Mouse (Mus musculus): ENCODE measurements around the gene Zfhx3. TPM values are rescaled to one million over a fixed set of nuclear protein-coding genes. Genes with fewer than 3 reads are reported as not detected.

Zfhx3 gene
- polyA plus RNA-seq, 1 experiment from 2014 or later: 14.4 TPM

GRCm38 (mm10) chr8:108842307-108842706, 899.9 kb downstream of the Zfhx3 start:
- 94% methylated on average over 5 of the region's 5 CpGs for WGBS
- no peak overlapping the region for H3K4me3 ChIP-seq
- no peak for DNase-seq (ENCODE audit: low spot score)

GRCm38 (mm10) chr8:108846174-108846573, 903.7 kb downstream of the Zfhx3 start:
- peaks cover 62% of the 10 kb centered on the region for H3K36me3 ChIP-seq
- H3K4me1 ChIP-seq: peaks cover 10% of the 10 kb centered on the region
- 66% methylated on average over 6 of the region's 6 CpGs for WGBS
- no peak for DNase-seq (ENCODE audit: low spot score)
- no peak overlapping the region for H3K27ac ChIP-seq (replicated peaks)
- no peak overlapping the region for H3K4me3 ChIP-seq
- no peaks in the 10 kb centered on the region for H3K9me3 ChIP-seq (replicated peaks)
- no peaks in the 10 kb centered on the region for H3K27me3 ChIP-seq (ENCODE audit: low read depth, poor library complexity, severe bottlenecking)

More at GRCm38 (mm10) chr8:108842307-108842706, 899.9 kb downstream of the Zfhx3 start:
- Histone ChIP-seq H3K4me1 (peaks cover 34% of the 10 kb centered on the region), H3K27ac (replicated peaks) (no peak overlapping the region), H3K36me3 (peaks cover 40% of the 10 kb centered on the region), H3K9me3 (replicated peaks) (no peaks in the 10 kb centered on the region), H3K27me3 (ENCODE audit: low read depth, poor library complexity, severe bottlenecking) (no peaks in the 10 kb centered on the region)

GRCm38 (mm10) chr8:108846827-108847226, 904.4 kb downstream of the Zfhx3 start:
- 84% methylated on average over 11 of the region's 11 CpGs for WGBS
- Histone ChIP-seq H3K36me3 (peaks cover 65% of the 10 kb centered on the region), H3K27ac (replicated peaks) (no peak overlapping the region), H3K27me3 (ENCODE audit: low read depth, poor library complexity, severe bottlenecking) (no peaks in the 10 kb centered on the region), H3K9me3 (replicated peaks) (no peaks in the 10 kb centered on the region), H3K4me3 (no peak overlapping the region), H3K4me1 (peaks cover 11% of the 10 kb centered on the region)
- no peak for DNase-seq (ENCODE audit: low spot score)

GRCm38 (mm10) chr8:108847356-108847755, 904.9 kb downstream of the Zfhx3 start:
- H3K4me3 ChIP-seq: no peak overlapping the region
- H3K36me3 ChIP-seq: peaks cover 65% of the 10 kb centered on the region
- no peak overlapping the region for H3K27ac ChIP-seq (replicated peaks)
- H3K27me3 ChIP-seq (ENCODE audit: low read depth, poor library complexity, severe bottlenecking): no peaks in the 10 kb centered on the region
- WGBS: 89% methylated on average over 2 of the region's 2 CpGs
- H3K4me1 ChIP-seq: peaks cover 16% of the 10 kb centered on the region
- H3K9me3 ChIP-seq (replicated peaks): no peaks in the 10 kb centered on the region
- no peak for DNase-seq (ENCODE audit: low spot score)

GRCm38 (mm10) chr8:108848484-108848883, 906.0 kb downstream of the Zfhx3 start:
- no peak for DNase-seq (ENCODE audit: low spot score)
- Histone ChIP-seq H3K27me3 (ENCODE audit: low read depth, poor library complexity, severe bottlenecking) (no peaks in the 10 kb centered on the region), H3K4me3 (no peak overlapping the region), H3K27ac (replicated peaks) (no peak overlapping the region), H3K9me3 (replicated peaks) (no peaks in the 10 kb centered on the region), H3K4me1 (peaks cover 27% of the 10 kb centered on the region), H3K36me3 (peaks cover 60% of the 10 kb centered on the region)
- WGBS: 90% methylated on average over 3 of the region's 3 CpGs

GRCm38 (mm10) chr8:108853028-108853427, 910.6 kb downstream of the Zfhx3 start:
- DNase-seq (ENCODE audit: low spot score): no peak
- Histone ChIP-seq H3K4me1 (peaks cover 42% of the 10 kb centered on the region), H3K9me3 (replicated peaks) (no peaks in the 10 kb centered on the region), H3K27me3 (ENCODE audit: low read depth, poor library complexity, severe bottlenecking) (no peaks in the 10 kb centered on the region), H3K27ac (replicated peaks) (no peak overlapping the region), H3K36me3 (peaks cover 40% of the 10 kb centered on the region), H3K4me3 (no peak overlapping the region)
- 93% methylated on average over 10 of the region's 10 CpGs for WGBS

GRCm38 (mm10) chr8:108854444-108855102, 912.1 kb downstream of the Zfhx3 start:
- Histone ChIP-seq H3K4me3 (no peak overlapping the region), H3K27ac (replicated peaks) (peak overlapping the region; percentile 79)
- WGBS: 57% methylated on average over 12 of the region's 12 CpGs

GRCm38 (mm10) chr8:108859001-108859400, 916.6 kb downstream of the Zfhx3 start:
- H3K4me1 ChIP-seq: peaks cover 46% of the 10 kb centered on the region
- no peak for DNase-seq (ENCODE audit: low spot score)
- peaks cover 65% of the 10 kb centered on the region for H3K36me3 ChIP-seq
- 59% methylated on average over 8 of the region's 8 CpGs for WGBS
- H3K9me3 ChIP-seq (replicated peaks): no peaks in the 10 kb centered on the region
- no peaks in the 10 kb centered on the region for H3K27me3 ChIP-seq (ENCODE audit: low read depth, poor library complexity, severe bottlenecking)
- H3K4me3 ChIP-seq: no peak overlapping the region
- no peak overlapping the region; the same call in 1 of the 2 replicates for H3K27ac ChIP-seq (replicated peaks)

More at GRCm38 (mm10) chr8:108854444-108855102, 912.1 kb downstream of the Zfhx3 start:
- Histone ChIP-seq H3K27me3 (ENCODE audit: low read depth, poor library complexity, severe bottlenecking) (no peaks in the 10 kb centered on the region), H3K36me3 (peaks cover 47% of the 10 kb centered on the region), H3K4me1 (peaks cover 55% of the 10 kb centered on the region), H3K9me3 (replicated peaks) (no peaks in the 10 kb centered on the region)
- DNase-seq (ENCODE audit: low spot score): peak; percentile 34

- H3K36me3 ChIP-seq: peaks cover 68% of the 10 kb centered on the region
- no peaks in the 10 kb centered on the region for H3K9me3 ChIP-seq (replicated peaks)
- peaks cover 41% of the 10 kb centered on the region for H3K4me1 ChIP-seq
- H3K27me3 ChIP-seq (ENCODE audit: low read depth, poor library complexity, severe bottlenecking): no peaks in the 10 kb centered on the region
- 80% methylated on average over 9 of the region's 9 CpGs for WGBS
- H3K27ac ChIP-seq (replicated peaks): no peak overlapping the region
- no peak for DNase-seq (ENCODE audit: low spot score)
- H3K4me3 ChIP-seq: no peak overlapping the region
Observed at GRCm38 (mm10) chr8:108859983-108860382, 917.5 kb downstream of the Zfhx3 start.

GRCm38 (mm10) chr8:108863440-108863839, 921.0 kb downstream of the Zfhx3 start:
- Histone ChIP-seq H3K27ac (replicated peaks) (0 out of 2 replicates have a peak overlapping the region, but pooled peaks have one; percentile 13), H3K36me3 (peaks cover 50% of the 10 kb centered on the region), H3K4me3 (no peak overlapping the region), H3K27me3 (ENCODE audit: low read depth, poor library complexity, severe bottlenecking) (no peaks in the 10 kb centered on the region), H3K4me1 (peaks cover 61% of the 10 kb centered on the region), H3K9me3 (replicated peaks) (no peaks in the 10 kb centered on the region)
- no peak for DNase-seq (ENCODE audit: low spot score)
- 97% methylated on average over 10 of the region's 10 CpGs for WGBS

GRCm38 (mm10) chr8:108866430-108866829, 924.0 kb downstream of the Zfhx3 start:
- H3K9me3 ChIP-seq (replicated peaks): no peaks in the 10 kb centered on the region
- no peak overlapping the region for H3K4me3 ChIP-seq
- H3K27me3 ChIP-seq (ENCODE audit: low read depth, poor library complexity, severe bottlenecking): no peaks in the 10 kb centered on the region
- DNase-seq (ENCODE audit: low spot score): no peak
- 87% methylated on average over 7 of the region's 7 CpGs for WGBS
- H3K27ac ChIP-seq (replicated peaks): peak overlapping the region; percentile 78
- H3K4me1 ChIP-seq: peaks cover 49% of the 10 kb centered on the region
- peaks cover 45% of the 10 kb centered on the region for H3K36me3 ChIP-seq

GRCm38 (mm10) chr8:108867482-108868258, 925.2 kb downstream of the Zfhx3 start:
- Histone ChIP-seq H3K36me3 (peaks cover 49% of the 10 kb centered on the region), H3K4me1 (peaks cover 41% of the 10 kb centered on the region), H3K4me3 (no peak overlapping the region), H3K9me3 (replicated peaks) (no peaks in the 10 kb centered on the region), H3K27me3 (ENCODE audit: low read depth, poor library complexity, severe bottlenecking) (no peaks in the 10 kb centered on the region), H3K27ac (replicated peaks) (peak overlapping the region; percentile 78)
- DNase-seq (ENCODE audit: low spot score): no peak
- WGBS: 72% methylated on average over 13 of the region's 13 CpGs
